Mouse (Mus musculus) spleen, adult 18-20 months (tissue): ENCODE data around the gene Klf4.
A peak's percentile ranks its signal among the peaks of the same experiment; 100 is the strongest.

Experiments used
- DNase-seq, 2 experiments: peaks; one replicate each; pipeline ENCODE4 v3.0.0; 2022; ENCODE audit warnings: mixed read lengths in 2 of 2

Klf4 gene

DNA sequence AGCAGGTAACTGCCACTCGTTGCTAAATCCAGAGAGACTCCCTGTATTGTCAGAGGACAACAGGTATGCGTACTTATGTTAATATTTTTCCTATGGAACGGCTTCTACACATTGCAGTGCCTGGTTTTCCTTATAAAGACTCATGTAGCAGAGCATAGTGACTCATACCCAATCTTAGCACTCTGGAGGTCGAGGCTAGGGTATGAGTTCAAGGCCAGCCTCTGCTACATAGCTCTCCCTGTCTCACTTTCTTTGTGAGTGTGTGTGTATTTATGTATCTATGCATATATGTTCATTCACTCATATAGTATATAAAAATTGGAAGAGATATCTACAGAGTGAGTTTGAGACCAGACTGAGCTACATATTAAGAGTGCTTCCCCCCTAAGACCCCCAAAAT, 8.3 kb downstream of the Klf4 start:
- DNase-seq: no peak

GRCm38 (mm10) chr4:55517438-55517837, 14.8 kb downstream of the Klf4 start:
- no peak for DNase-seq

DNA sequence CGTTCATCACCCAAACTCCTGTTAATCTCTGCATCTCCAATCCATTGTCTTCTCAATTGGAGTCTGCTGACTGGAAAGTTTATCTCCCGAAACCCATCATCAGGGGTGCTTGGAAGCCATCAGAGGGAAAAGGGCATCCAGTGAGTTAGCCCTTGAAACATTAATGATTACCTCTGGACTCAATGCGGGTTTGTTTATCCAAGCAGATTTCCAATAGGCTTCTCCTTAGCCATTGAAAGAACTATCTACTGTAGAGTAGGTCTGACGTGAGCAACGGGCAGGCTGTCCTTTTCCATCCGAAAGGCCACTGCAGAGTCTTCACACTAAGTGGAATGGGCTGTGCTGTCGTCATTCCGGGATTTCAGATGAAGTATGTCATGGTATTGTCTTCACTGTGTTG, 16.2 kb downstream of the Klf4 start:
- DNase-seq: no peak

DNA sequence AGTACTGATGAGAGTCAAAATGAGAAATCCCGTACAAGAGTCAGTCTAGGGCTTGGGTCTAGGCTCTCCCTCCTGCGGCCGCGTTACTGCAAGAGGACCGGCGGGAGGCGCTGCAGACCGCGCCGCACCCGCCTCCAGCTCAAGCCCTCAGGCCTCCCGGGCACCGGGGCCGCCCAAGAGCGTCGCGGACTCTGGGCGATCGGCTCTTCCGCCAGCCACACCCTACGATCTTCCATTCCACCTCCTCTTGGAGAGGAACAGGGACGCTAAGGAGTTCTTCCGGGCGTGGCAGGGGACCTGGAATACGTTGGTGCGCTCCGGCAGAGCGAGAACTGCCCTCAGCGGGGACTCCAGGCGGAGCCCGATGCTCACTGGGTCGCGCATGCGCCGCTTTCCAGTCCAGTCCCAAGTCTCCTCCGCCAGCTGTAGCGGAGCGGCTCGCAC, 17.5 kb downstream of the Klf4 start:
- peak; percentile 40 to 68 for DNase-seq

DNA sequence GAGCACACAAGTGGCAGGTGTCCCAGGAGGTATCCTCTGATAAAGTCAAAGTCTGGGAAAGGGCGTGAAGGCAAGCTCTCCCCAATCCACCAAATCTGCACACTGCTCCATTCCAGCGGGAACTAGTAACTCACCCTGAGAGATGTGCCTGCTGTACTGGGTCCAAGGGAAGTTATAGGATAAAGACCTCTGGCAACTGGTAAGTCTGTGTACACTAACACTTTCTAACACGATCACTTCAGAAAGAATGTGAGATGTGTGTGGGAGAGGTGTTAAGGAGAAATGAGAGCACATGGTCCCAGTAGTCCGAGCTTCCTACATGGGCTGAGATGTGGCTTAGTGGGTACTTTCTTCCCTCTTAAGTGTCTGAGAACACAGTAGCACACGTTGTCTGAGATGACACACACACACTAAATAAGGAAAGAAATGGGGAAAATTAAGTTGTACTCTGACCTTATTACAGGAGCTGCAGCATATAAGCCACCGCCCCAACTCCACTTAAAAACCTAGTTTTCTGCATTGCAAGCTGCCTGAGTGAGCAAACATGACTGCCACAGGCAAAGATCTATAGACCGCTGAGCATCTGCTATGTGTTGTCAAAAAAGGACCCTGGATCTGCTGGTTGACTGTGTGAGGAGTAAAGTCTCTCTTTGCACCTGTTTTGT, 18.5 kb downstream of the Klf4 start:
- no peak for DNase-seq

- no peak for DNase-seq
Measured at GRCm38 (mm10) chr4:55511389-55511788, 20.9 kb downstream of the Klf4 start.

- DNase-seq: no peak
Measured at GRCm38 (mm10) chr4:55508712-55509111, 23.6 kb downstream of the Klf4 start.

- no peak for DNase-seq
Measured at GRCm38 (mm10) chr4:55498621-55499020, 33.6 kb downstream of the Klf4 start.

GRCm38 (mm10) chr4:55496416-55496815, 35.9 kb downstream of the Klf4 start:
- no peak for DNase-seq

DNA sequence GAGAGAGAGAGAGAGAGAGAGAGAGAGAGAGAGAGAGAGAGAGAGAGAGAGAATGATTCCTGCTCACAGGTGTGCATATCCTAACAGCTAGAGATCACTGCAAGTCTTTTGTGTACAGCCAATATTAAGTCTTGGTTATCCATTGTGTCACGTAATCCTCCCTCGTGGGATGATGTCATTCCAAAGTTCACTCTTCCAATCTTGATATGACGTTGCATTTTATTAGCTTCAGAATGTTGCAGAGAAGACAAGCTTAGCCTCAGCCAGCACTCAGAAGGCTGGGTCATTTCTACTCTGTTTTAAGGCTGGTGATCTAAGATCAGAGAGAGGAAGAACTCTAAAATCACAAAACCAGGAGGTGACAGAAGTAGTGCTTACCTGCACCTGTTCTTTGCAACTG, 39.0 kb downstream of the Klf4 start:
- DNase-seq: no peak

GRCm38 (mm10) chr4:55489328-55489727, 42.9 kb downstream of the Klf4 start:
- DNase-seq: no peak

GRCm38 (mm10) chr4:55488604-55489003, 43.7 kb downstream of the Klf4 start:
- no peak for DNase-seq

DNA sequence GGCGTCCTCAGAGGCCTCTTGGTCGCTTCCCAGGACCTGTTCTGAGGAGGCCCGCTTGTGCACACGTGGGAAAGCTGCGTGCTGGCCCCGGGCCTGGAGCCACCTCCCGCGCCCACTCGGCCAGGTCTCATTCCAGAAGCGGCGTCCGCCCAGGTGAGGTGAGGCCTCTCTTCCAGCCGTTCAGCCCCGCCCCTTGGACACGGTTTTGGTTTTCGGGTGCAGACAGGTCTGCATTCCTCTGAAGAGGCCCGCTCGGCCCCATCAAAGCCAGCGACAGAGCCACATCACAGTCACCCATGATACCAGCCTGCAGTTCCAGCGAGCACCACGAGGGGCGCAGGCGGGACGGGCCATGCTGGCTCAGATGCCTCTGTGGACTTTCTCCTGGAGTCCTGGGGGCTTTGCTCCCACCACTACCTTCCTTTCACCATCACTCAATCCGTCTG, 51.9 kb downstream of the Klf4 start:
- DNase-seq: peak; percentile 18 to 71

GRCm38 (mm10) chr4:55478333-55478732, 53.9 kb downstream of the Klf4 start:
- DNase-seq: no peak

DNA sequence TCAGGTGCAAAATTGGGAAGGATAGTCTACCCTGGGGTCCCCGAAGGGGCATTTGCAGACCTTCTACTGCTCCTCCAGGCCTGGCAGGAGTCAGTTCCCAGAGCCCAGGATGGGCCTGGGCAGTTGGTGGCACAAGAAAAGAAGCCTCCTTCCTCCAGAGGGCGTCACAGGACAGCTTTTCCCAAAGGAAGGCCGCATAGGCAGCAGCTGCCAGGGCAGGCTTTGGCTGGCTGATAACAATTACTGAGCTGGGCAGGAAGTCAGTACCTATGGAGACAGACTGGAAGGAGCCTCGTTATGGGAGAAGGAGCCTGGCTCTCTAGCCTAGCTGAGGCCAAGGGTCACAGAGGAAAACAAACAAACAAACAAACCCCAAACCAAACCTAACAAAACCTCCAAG, 54.3 kb downstream of the Klf4 start:
- peak in 1 of 2 experiments; percentile 9 for DNase-seq

GRCm38 (mm10) chr4:55477210-55477759, 55.0 kb downstream of the Klf4 start:
- no peak for DNase-seq
